Mouse (Mus musculus): ENCODE measurements around the gene Ppp4r1. TPM values are rescaled to one million over a fixed set of nuclear protein-coding genes. Genes with fewer than 3 reads are reported as not detected.
A peak's percentile ranks its signal among the peaks of the same experiment; 100 is the strongest.

Ppp4r1 gene
- total RNA-seq, 2 experiments from 2014 or later = 35.7 to 36.9 TPM

DNA sequence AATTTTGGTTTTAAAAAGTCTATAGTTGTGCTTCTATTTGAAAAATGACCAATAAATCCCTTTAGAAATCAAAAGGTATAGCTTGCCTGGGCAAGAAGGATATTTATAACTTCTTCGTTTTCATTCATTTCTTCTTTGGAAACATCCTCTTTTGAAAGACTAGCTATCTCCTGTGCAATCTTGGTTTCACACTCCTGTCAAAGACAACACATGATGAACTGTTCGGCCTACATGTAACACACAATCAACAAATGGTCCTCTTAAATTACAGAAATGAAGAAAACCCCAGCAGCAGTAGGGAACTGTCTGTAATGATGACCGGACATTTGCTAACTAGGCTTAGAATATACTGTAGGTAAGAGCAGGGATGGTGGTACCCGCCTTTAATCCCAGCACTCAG is 71.6 kb downstream of the Ppp4r1 start:
- DNase-seq = no peak

DNA sequence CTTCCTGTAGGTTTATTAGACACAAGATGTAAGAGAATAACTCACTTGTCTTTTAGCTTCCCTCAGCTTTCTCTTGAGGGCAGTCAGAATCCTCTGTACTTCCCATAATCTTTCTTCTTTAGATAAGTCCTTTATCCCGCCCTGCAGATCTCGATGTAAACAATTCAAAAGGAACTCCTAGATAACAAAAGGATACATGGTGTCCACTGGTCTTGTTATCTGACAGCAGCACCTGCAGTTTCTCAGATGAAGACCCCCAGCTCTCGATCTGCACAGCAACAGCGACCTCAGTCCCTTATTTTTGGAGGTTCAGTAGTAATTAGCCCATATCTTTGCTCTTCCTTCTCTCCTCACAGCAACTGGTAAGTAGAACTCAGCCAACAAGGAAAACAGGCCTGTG is 75.2 kb downstream of the Ppp4r1 start:
- no peak for DNase-seq

DNA sequence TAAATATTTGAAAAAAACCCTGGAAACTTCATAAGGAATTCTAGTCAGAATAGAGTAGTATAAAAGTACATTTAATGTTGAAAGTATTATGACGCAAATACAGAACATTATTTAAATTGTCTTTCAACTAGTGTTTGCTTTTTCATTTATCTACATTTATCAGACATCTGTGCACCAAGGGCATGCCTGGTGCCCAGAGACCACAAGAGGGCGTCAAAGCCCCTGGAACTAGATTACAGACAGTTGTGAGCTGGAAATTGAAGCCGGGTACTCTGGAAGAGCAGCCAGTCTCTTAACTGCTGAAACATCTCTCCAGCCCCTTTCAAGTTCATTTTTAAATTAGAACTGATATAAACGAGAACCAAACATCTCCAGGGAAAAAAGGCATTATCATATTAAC is 80.2 kb downstream of the Ppp4r1 start:
- DNase-seq = no peak

DNA sequence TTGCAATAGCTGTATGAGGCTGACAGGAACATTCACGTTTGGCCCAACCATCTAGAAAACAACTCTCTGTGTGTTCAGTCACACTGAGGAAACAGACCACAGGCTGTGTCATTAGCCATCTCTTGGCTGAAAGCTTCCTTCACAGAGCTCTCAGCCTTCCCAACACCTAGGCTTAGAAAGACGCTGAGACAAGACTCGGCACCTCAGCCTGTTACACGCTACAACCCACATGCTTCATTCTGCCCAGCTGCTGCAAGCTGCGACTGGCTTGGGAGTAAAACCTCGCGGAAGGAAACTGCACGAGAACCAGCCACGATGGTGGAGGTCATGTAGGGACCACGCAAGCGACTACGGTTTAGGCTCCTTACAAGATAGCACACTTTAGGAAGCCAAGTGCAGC is 81.5 kb downstream of the Ppp4r1 start:
- DNase-seq = no peak

DNA sequence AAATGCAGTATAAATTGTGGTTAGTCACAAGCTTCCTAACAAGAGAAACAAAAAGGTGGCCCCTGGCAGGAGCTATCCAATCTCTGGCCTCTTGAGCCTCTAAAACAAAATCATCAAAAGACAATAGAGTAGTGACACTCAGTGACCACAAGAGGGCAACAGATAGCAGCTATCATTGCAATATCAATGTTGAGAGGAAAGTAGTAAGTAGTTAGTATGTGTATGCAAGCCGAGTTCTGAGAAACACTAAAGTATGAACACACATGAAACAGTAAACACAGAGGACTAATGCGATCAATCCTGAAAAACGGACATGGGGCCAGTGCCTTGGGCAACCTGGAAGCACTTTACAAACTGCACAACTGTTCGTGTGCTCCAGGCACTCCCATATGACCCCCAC is 82.4 kb downstream of the Ppp4r1 start:
- no peak for DNase-seq

DNA sequence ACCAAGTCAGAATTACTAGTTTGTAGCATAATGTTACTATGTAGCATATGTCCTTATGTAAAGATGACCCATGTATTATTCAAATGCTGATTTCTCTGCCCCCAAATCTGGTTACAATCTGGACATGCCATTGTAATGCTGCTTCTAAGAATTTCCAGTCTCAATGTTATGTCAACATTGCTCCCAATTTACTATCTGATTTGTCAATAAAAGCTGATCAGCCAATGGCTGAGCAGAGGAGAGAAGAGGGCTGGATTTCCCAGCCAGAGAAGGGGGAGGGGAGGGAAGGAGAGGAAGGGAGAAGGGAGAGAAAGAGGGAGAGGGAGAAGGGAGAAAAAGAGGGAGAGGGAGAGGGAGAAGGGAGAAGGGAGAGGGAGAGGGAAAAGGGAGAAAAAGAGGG is 82.9 kb downstream of the Ppp4r1 start:
- no peak for DNase-seq

DNA sequence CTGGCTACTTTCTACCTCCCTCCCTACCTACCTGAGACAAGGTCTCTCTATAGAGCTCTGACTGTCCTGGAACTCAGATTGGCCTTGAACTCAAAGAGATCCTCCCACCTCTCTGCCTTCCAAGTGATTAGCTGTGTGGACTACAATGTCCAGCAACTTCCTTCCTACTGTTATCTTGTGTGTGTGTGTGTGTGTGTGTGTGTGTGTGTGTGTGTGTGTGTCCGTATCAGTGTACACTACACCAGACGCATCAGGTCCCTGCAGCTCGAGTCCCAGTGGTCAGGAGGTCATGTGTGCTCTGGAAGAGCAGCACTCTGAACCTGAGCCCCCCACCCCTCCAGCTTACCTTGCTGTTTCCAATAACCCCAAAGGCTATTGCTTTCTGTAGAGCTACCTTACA is 83.8 kb downstream of the Ppp4r1 start:
- DNase-seq = no peak

DNA sequence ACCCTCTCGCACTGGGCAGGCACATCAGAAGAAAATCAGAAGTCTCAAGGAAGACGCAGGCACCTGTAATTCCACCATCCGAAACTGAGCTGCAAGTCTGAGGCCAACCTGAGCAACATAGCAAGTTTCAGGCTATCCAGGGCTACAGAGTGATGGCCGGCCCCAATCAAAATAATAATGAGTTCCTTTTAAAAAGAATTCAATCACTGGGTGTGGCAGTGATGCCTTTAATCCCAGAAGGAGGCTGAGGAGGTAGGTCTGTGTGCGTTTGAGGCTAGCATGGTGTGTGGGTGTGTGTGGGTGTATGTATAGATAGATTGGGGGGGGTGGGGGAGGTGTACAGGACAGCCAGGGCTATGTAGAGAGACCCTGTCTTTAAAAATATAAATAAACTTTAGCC is 85.6 kb downstream of the Ppp4r1 start:
- DNase-seq = no peak

DNA sequence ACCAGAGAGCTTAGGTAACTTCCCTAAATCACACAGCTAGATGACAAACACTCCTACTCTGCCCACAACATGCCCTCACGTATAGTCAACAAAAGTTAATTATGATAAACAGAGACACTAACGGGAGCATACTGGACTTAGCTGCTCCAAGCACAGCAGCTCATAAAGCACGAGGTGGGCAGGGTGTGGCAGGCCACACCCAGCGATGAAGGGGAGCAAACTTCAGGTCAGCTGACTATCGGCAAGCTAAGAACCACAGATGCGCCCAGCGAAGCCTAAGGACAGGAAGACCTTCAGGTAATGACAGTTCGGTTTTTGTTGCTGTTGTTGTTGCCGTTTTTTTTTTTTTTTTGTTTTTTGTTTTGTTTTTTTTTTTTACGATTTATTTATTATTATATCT is 87.3 kb downstream of the Ppp4r1 start:
- DNase-seq = no peak

DNA sequence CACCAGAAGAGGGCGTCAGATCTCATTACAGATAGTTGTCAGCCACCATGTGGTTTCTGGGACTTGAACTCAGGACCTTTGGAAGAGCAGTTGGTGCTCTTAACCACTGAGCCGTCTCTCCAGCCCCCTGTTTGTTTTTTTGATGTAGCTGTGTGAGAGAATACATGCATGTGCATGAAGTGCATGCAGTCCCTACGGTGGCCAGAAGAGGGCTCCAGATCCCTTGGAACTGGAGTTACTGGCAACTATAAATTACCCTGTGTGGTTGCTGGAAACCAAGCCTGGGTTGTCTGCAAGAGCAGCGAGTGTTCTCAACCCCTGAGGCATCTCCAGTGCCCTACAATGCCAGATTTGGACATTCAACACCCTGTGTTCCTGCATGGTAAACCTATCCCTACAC is 87.8 kb downstream of the Ppp4r1 start:
- peak in 1 of 2 experiments; percentile 37 for DNase-seq

DNA sequence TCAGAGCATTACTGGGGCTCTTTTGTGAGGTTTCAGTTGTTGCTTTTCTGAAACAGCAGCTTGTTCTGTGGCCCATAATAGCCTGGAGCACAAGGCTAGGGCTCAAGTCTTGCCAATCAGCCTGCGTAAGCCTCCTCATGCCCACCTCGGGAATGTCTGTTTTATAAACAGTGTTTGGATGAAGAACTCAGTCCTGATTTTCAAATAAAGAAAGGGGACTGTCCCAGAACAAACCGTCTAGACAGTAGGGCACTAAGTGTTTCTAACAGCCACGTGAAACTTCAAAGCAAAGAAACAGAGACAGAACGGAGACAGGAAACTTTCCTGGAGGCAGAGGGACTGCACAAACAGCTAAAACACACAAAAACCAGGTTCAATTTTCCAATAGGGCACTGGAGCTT is 89.3 kb downstream of the Ppp4r1 start:
- no peak for DNase-seq

DNA sequence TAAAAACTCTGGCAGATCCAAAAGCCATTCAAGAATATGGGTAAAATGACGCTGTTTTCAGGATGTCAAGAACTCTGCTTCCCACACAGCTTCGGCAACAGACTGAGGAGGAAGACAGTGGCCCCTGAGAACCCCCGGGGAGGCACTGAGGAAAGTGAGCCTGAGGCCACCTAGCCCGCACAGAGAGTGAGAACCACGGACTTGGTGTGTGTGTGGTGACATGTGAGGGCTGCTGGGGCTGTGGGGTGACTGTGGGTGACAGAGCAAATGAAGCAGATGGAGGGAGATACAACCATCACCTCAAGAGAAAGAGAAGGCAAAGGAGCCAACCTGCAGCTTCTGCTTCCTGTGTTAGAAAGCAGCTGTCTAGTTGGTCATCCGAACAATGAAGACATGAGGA is 89.7 kb downstream of the Ppp4r1 start:
- DNase-seq = no peak

DNA sequence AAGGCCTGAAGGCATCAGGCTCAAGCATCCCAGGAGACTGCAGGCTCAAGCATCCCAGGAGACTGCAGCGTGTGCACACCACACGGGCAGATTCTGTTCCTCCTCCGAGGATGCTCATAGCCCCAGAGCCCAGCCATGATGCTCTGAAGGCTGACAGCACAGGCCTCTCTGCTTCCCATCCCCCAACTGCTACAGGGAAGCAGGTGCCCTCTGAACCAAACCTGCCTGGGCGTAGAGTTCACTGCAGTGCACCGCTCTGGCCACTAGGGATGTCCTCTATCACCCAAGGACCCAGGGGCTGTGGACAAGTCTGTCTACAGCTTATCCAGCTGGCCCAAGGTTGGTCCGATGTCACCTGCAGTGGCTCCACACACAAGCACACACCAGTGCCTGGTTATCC is 90.3 kb downstream of the Ppp4r1 start:
- no peak for DNase-seq

DNA sequence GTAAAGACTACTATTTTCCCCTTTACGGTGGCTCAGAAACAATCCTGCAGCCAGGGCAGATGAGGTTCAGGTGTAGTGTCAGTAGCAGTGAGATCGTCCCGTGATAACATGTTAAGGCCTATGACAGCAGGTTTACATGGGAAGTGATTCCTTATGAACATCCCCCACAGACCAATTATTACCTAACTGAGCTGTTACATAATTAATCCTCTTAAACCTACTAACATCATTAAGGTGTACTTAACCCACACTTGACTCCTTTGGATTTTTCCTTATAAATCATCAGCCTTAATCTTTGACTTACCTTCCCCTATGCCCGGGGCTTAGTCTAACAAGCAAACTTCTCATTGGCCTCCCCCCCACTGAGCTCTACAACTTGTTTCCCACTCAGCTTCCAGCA is 90.8 kb downstream of the Ppp4r1 start:
- no peak for DNase-seq

DNA sequence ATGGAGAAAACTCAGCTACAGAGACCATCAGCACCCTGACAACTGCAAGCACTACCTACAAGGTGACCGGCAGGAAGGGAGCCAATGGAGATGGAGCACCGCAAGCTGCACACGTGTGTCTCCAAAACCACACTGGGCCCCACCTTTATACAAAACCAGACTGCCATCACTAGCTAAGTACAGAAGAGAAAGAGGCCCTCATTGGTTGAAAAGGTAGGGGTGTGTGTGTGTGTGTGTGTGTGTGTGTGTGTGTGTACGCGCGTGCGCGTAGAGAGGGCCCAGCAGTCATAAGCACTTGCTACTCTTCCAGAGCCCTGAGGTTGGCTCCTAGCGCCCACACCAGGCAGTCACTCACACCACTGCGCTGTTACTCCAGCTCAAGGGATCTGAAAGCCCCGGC is 91.5 kb downstream of the Ppp4r1 start:
- no peak for DNase-seq

DNA sequence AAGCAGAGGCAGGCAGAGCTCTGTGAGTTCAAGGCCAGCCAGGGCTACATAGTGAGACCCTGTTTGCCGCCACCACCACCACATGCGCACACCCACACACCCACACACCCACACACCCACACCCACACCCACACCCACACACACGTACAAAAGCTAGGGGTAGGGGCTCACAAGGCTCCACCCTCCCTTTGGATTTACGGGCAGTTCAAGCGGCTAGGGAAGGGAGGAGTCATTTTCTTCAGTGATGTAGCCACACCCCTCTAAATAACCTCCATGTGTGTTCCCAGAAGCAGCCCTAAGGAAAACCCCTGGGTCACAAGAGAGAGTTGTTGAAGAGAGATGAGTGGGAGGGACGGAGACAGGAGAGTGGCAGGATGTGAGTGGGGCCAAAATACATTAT is 94.7 kb downstream of the Ppp4r1 start:
- DNase-seq = no peak

DNA sequence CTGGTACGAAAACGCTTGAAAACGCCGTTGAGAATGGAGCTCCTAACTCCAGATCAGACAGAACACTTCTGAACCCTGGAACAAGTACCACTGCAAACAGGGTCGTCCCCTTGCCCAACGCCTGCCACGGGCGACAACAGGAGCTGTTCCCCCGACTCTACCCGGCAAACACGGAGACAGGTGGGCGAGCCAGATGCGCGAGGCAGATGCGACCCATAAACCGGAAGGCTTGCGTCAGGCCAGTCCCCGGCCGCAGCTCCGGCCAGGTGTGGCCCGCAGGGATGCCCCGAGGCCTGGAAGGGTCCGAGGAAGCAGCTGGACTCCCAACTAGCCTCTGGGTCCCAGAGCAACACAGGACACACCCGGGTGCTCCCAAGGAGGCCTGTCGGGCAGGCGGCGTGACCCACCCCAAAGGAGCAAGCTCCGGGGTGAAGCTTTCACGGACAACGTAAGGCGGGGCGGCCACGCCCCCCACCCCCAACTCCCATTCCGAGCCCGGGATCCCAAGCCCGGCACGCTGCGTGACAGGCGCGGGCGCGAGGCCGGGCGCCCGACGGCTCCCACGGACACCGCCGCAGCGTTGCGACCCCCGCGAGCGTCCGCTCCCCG is 101.8 kb downstream of the Ppp4r1 start:
- DNase-seq = peak in 1 of 2 experiments; percentile 20

DNA sequence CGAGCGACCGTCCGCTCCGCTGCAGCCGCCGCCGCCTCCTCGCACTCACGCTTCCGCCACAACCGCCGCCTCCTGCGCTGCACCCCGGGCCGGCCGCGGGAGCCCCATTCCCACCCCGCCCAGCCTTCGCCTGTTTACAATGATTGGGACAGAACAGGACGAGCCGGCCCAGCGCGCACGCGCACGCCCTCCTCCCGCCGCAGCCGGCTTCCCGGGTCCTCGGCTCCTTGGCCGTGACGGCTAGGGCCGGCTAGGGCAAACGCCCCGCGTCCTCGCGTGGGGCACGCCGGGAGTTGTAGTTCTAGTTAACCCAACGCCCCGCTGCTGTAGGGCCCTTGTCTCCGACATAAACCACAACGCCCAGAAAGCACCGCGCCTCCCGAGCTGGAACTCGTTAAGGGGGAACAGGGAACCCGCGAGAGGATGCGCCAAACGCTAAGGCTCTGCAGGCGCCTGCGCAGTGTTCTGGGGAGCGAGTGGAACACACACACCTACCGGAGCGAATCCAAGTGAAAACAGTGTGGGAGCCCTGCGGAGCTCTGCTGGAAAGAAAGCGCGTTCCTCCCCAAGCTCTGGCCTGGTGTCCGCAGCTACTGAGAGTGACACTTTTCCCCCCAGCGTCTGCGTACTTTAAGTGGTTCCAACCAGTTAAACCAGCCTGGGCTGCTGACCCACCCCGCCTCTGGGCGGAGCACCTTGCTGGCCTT is 102.5 kb downstream of the Ppp4r1 start:
- peak; percentile 100 for DNase-seq

DNA sequence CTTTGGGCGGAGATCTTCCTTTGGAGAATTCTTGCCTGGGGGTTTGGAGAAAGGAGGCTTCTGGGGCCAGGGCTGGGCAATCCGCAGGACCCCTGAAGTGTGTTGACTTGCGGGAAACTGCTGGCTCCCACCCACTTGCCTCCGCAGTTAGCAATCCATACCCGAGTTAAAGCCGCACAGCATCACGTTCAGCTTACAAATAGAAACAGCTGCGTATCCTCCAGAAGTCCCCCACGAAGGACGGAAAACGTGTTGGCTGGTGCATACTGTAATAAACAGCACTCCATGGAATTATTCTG is 103.0 kb downstream of the Ppp4r1 start:
- DNase-seq = no peak

DNA sequence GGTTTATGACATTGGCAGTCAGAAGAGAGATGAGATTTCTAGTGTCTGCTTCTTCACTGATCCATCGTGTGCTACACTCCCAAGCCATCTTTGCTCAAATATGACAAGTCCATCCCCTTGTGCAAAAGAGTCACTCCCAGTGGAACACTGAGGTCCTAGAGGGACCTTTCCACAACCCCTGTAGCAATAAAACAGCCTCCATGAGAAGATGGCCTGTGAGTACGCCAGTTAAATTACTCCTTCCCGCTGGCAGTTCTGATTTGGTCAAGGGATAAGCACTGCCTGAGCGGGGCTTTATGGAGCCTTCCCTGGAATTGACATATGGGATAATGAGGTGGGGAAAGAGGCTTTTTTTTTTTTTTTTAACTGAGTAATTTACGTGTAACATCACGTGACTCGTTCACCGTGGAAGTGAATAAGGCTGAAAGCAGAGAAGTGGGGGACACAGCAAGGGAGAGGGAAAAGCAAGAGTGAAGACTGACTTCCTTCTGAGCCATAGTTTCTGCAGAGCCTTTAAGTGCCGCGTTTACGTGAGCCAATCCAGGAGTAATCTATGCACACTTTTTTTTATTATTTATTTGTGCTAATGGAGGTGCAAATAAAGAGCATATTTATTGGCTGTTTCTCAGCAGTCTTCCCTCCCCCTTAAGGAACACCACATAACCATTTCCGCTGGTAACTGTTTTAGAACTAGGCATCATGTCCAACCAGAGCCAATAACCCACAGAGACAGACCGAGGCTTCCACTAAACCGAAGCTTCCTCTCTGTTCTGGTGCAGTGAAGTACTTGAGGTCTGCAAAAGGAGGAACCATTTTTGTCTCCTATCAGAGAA is 103.5 kb downstream of the Ppp4r1 start, which contains the start of gene Ralbp1:
Gene Ralbp1, minus strand, starts transcription at position 102 of the 833 bp plus-strand sequence.
- peak; percentile 34 to 37 for DNase-seq

DNA sequence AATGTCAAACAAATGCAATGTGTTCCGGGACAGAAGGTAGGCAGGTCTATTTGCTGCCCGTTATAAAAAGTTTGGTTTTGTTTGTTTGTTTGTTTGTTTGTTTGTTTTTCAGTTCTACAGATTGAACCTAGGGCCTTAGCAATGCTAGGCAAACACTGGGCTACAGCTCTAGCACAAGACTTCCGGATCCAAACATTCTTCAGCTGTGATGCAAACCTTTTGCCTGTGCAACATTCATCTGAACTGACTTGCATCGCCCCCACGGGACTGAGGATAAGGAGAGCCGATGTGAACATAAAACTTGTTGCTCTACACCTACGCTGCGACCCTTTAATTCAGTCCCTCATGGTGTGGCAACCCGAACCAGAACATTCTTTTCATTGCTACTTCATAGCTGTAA is 104.2 kb downstream of the Ppp4r1 start:
- no peak for DNase-seq

DNA sequence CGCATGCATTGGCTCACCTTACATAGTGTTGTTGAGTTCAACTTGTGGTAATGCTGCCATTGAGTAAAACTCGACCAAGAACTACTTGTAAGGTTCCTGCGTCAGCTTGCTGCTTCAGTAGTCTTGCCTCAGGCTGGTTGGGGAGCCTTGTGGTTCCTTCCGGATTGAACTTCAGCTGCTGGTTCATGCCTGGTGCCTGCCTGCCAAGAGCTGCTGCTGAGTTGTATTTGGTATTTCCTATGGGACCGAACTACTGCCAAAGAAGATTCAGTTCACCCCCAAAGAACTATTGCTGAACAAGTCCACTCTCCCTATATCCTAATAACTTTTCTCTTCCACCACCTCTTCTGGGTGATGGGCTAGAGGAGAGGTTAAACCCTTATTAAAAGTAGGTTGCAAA is 107.1 kb downstream of the Ppp4r1 start:
- DNase-seq = no peak

All from layer of hippocampus, postnatal 36 days (tissue).